Mouse (Mus musculus) urinary bladder, postnatal 25 days (tissue): ENCODE measurements around the gene Rab44.

Experiments
- DNase-seq: peaks from one replicate; pipeline ENCODE4 v3.0.0; 2022; ENCODE audit warnings: low spot score

The Rab44 gene

DNA sequence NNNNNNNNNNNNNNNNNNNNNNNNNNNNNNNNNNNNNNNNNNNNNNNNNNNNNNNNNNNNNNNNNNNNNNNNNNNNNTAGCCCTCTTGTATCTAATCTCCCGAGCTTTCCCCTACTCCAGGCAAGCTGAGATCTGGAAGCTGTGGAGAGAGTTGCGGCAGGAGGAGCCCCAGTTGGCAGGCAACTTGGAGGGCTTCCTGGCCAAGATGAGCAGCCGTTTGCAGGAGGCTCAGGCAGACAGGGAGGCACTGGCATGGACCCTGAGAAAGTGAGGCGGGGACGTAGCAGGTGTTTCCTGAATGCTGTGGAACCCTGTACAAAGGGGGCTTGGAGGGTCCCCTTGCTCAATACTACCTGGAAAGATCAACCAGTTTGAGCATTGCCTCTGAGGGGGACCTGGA lies 21.1 kb downstream of the Rab44 start:
- DNase-seq: no peak

DNA sequence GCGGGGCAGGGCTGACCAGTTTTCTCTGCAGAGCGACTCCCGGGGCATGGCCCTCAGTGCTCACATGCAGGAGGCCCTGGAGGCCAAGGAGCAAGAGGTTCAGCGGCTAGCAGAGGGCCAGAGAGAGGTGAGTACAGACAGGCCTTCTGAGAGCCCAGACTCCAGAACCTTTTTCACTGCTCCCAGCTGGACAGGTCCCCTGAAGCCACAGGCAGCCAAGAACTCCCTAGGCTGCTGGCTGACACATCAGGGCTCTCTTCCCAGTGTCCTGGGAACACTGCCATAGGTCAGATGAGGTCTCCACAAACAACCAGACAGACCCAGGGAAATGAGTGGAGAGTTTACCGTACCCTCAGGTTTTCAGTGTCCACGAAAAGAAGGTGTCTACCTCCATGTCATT lies 22.3 kb downstream of the Rab44 start:
- DNase-seq: peak; percentile 48

DNA sequence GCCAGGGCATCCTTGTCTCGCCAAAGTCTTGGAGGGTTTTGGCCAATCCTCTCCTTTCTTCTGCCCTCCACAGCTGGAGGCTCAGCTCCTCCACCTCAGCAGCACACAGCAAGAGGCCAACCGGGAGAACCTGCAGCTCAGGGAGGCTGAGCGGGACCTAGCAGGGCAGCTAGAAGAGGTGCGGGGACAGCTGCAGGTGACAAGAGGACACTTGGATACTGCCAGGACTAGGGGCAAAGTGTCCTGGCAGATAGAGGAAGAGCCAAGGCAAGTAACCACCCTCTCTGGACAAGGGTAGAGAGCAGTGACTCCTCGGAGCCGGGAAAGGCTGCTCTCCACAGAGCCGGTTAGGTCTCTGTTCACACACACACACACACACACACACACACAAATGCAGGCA lies 24.0 kb downstream of the Rab44 start:
- no peak for DNase-seq

DNA sequence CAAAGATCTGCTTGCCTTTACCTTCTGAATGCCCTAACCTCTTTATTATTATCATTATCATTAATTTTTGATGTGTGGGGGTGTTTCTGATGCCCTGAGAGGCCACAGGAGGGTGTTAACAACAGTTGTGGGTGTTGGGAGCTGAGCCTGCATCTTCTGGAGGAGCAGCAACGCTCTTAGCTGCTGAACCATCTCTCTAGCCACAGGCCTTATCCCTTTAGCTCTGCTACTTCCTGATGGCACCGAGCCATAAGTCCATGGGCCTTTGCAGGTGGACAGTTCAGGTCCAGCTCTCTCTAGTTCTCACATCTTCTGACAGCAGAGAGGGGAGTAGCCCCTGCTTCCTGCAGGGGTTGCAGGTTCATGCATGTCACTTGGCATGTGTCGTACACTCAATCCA lies 27.6 kb downstream of the Rab44 start:
- DNase-seq: no peak

DNA sequence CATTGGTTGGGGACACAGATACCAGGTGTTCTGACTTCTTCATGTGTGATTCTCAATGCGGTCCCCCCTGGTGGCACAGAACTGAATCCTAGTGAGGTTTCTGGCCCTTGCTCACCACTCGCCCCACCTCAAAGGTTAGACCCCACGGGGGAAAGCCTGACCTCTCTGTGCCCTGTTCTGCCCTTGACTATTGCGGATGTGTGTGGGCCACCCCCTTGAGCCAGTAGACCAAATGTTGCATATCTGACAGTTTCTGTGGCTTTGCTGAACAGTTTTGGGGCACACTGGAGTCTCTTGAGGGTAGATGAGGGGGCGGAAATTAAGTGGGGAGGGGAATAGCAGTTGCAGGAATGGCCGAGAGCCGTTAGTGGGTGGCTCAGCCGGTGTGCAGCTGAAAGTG lies 29.3 kb downstream of the Rab44 start:
- no peak for DNase-seq

DNA sequence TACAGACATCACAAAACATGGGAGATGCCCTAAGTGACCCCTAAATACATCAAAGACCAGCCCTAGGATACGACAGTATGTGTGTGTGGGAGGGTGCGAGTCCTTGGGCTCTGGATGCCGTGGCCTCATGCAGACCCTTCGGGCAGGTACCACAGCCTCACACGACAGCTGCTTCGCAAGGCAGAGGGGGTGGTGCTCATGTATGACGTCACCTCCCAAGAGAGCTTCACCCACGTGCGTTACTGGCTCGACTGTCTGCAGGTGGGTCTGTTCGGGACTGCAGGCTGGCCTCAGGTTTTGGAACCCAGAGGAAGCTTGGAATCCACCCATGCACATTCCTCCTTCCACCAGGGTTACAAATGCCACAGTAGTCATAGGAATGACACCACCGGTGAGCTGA lies 31.2 kb downstream of the Rab44 start:
- no peak for DNase-seq

DNA sequence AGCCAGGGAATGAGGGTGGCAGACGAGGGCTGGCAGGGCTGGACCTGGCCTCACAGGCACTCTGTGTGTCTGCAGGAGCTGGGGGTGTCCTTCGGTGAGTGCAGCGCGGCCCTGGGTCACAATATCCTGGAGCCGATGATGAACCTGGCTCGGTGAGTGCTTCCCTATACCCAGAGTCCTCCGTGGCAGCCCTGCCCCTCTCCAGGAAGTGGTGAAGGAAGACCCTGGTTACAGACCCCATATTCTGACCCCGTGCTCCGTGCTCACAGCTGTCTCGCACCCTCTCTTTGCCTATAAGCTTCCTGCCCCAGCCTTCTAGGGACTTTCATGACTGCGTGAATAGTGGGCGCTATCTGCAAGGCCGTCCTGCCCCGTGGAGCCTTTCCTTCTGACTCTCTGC lies 33.3 kb downstream of the Rab44 start:
- DNase-seq: no peak

DNA sequence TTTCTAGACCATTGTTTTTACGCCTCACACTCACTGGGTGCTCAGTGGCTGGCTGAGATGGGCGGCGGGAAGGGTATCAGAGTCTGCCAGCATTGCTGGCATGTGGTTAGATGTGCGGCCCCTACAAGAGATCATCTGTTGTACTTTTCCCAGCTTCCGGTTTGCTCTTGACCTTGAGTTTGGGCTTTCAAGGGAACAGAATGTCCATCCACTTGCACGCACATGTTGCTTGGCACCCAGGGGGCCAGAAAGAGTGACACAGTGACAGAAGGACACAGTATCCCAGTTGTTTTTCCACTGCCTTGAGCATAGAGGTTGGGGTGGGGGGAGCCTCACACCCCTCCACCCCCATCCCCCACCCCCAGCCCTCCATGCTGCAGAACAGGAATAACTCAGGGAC lies 33.8 kb downstream of the Rab44 start:
- no peak for DNase-seq

DNA sequence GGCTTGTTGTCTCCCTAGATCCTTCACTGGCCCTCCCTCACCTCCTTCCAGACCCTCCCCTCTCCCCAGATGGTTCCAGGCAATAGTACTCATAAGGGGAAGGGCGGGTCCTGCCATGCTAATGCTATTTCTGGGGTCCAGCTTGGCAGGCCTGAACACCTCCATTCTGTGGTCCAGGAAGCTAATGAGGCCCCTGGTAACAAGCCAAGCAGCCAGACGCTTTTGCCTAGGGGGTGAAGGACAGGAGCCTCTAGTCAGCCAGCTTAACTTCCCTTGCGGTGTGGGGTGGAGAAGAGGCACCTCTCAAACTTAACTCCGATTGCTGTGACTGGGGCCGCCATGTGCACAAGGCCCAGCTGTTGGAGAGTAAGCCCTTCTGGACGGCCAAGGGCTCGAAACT lies 35.8 kb downstream of the Rab44 start:
- DNase-seq: no peak

DNA sequence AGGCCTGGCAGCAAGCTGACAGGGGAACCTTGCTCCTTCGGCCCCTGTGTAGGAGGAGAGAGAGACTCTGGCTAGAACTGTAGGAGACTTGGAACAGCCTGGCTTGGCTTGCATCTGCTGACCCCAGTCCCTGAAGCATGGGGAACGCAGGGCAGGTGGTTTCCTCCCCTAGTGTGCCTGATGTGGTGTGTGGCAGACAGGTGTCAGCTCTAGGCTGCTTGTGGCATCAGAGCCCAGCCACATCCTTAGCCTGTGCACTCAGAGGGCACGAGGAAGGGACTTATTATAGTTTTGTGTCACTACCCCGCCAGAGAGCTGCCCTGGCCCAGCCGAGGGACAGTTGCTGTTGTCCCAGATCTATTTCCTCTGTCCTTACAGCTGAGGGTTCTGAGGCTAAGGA lies 38.6 kb downstream of the Rab44 start:
- DNase-seq: no peak

DNA sequence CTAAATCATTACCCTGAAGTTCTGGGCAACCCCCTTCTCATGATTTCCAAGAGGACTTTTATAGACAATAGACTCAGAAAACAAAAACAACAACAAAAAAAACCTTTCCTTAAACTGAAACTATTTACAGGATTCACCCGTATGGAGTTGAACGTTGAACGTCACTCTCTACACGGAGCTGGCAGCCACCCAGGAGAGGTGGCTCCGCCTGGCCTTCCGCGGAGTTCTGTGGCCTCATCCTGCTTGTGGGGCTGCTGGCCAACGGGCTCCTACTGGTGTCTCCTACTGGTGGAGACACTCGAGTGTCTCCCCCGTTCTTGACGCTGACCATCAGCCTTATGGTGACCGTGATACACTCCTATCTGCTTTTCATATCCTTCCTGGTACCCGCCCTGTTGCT lies 40.3 kb downstream of the Rab44 start:
- no peak for DNase-seq

DNA sequence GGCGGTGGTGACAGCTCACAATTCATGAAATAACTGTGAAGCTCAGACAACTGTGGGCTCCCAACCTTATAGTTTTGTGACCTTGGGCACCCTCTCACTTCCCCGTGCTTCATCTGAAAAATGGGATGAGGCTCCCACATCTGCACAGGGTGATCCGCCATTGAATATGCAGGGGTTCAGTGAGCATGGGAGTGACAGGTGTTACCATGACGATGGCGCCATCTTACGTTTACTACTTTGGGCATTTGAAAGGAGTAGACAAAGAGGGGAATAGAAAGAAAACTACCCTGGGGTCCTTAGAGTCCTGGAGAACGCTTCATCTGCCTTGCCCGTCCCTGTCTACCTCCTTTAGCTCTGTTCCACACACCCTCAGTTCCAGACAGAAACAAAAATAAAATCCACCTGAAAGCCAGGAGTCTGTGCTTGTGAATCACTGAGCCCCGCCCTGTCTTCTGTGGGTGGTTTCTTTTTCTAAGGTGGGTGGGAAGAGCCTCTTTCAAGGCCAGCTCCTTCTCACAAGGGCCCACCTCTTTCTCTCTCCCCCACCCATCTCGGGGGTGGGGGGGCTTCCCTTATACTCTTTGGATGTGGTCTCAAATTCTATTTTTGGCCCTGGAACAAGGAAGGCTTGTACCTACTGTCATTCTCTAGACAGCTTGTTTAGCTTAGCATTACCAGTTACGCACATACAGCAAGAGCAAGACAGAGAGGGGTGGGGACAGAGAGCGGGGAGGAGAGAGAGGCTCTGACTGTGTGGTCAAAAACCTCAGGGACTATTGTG lies 41.6 kb downstream of the Rab44 start:
- no peak for DNase-seq

DNA sequence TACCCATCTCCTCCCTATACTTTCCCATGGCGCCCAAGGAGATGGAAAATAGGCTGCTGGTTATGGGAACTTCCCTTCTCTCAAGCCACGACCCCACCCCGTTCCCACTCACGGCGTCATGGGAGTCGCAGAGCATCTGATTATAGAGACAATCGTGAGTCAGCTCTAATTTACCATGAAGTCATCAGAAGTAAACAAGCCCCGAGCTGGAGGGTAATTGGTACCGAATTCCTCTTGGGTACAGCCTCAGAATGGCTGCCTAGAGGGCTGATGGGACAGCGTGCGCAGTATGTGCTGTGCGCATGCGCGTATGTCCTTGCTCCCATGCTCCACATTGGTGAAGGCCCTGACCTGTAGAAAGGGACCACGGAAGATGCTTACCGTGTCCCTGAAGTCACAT lies 42.5 kb downstream of the Rab44 start:
- DNase-seq: no peak

DNA sequence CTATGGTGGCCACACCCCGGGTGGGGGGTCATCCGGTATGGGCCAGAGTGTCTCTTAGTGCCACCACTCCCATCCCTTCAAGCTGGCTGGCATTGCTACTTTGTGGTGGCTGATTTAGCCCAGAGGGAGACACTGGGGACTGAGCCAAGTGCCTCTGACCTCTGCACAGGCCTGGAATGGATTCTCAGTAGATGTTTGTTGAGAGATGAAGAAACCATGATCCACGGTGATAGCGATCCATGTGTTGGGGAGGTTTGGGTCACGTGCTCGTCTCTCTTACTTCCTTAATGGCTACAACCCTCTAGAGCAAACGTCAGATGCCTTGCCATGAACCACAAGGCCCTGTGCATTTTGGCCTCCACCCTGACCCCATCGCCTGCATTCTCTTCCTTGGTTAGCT lies 42.9 kb downstream of the Rab44 start:
- DNase-seq: no peak

DNA sequence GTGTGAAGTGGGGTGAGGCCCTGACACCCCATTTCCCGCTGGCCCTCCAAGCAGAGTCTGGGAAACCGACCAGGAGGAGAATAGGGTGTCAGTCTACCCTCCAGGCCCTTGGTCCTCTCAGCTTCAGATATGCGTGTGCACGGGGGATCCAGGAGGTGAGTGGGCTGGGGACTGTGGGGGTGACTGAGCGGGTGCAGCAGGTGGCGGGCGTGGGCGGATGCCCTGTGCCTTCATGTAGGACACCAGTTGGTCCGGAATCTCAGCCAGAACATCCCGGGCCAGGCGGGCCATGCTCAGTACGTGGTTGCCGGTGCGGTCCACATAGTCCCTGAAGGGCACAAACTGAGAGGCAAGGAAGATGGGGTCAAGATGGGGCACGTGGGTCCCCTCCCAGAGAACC lies 45.0 kb downstream of the Rab44 start:
- DNase-seq: no peak

DNA sequence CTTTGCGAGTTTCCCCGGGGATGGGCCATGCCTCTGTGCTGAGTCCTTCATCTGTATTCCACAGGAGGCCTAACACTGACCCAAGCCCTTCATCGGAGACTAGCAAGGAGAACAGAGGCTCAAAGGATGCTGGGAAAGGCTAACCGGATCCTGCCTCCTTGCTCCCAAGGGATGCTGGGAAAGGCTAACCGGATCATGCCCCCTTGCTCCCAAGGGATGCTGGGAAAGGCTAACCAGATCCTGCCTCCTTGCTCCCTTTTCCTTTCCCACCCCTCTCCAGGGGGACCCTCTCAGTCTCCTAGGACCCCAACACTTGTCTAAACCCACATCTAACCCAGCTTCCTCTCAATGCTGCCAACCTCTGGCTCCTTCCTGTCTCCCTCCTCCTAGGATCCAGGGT lies 45.4 kb downstream of the Rab44 start:
- no peak for DNase-seq

DNA sequence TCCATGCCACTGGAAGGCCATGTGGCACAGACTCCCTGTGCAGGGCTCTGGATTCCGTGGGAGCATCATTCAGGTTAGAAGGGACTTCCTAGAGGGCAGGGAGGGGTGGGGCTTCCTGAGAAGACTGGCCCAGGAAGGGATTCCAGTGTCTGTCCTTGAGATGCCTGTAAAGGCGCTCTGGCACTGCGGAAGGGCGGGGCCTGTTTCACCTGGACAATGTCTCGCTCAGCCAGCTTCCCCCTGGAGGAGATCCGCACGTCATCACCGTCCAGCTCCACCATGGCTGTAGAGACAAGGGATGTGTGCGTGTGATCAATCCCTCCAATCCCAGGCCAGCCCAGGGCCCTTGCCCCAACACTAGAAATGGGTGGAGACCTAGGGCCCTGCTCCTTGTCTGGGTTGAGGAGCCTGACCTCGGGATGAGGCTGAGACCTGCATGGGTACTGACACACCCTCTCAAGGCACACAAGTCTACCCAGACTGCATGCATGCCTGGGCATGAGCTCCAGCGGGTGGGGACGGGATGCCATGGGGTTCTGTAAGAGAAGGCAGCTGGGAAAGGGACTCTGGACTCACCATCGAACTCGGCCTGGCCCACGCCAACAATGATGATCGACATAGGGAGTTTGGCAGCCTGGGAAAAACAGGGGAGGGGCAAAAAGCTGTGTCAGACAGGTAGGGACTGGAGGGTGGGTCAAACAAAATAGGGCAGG lies 46.0 kb downstream of the Rab44 start:
- peak; percentile 51 for DNase-seq

DNA sequence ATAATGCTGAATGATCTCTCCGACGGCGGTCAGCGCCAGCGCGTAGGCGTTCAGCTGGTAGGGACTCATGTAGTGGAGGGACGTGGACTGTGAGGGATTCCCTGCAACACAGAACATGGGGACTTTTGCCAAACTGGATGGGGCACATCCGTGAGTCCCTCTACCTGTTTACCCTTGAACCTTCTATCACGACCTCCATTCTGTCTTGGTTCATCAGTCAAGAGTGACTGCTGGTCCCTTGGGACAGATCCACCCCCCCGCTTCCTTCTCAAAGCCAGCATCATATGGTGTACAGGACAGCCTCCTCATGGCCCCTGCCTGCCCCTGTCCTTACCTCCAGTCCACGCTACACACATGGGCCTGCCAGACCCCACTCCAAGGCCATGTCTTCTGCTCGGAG lies 48.4 kb downstream of the Rab44 start:
- DNase-seq: no peak

DNA sequence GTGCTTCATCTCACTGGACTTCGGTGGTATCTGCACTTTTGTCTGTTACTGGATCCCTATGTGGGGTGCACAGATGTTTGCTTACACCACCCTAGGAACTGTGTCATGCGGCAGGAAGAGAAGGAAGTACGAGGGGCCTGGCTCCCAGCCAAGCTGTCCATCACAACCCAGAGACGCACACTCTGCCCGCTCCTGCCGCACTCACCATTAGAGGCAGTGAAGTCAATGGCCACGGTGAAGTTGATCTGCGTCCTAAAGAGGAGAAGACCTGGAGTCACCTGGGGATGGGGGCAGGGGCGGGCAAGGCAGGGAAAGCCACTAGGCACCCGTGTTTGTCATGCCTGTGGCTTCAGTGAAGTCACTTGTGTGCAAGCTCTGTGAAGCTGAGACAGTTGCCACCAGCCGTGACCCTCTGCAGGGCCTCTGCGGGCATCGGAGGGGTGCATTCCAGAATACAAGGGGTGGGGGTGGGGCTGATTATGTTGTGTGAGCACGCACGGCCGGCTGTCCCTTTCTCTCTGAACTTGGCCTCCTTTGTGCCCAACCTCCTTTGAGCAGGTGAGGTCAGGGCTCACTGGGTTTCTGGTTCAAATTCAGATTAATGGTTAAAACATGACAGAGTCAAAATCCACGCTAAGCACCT lies 50.6 kb downstream of the Rab44 start:
- DNase-seq: peak; percentile 52

DNA sequence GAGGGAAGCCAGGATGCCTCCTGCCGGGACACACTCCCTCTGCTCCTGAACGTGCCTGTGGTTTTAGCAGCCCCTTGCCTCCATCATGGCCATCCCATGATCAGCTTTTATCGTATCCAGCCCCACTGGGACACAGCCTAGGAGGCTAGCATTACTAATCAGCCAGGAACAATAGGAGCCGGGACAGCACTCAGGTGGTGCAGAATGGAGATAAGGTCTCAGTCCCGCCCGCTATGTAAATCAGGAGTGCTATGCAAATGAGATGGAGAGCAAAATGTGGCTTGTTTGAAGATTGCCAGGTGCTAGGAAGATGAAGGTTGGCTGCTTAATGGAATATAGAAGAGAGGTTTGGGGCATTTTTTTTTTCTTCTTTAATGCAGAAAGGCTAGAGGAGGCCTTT lies 51.5 kb downstream of the Rab44 start:
- no peak for DNase-seq

DNA sequence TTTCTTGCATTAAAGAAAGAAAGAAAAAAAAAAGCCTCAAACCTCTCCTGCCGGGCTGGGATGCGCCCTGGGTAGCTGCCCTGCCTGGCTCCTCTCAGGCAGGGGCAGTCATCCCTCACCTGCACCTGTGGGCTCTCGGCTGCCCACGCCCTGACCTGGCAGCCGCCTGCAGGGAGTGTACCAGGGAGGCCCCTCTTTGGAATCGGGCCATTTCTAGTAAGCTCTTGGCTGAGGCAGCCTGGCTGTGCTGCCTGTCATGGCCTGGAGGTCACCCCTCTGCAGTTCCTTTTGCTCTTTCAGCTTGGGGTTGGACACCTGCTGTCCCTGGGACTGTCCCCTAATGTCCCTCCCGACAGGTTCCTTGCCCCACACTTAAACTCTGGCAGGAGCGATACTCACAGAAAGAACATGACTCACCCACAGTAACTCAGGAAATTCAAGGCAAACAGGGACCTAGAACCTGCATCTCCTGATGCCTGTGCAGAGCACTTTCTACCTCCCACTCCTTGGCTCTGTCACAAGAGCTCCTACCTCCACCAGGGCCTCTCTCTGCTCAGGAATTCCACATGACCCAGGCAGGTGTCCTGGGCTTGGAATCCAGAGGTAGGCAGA lies 52.1 kb downstream of the Rab44 start:
- DNase-seq: no peak

DNA sequence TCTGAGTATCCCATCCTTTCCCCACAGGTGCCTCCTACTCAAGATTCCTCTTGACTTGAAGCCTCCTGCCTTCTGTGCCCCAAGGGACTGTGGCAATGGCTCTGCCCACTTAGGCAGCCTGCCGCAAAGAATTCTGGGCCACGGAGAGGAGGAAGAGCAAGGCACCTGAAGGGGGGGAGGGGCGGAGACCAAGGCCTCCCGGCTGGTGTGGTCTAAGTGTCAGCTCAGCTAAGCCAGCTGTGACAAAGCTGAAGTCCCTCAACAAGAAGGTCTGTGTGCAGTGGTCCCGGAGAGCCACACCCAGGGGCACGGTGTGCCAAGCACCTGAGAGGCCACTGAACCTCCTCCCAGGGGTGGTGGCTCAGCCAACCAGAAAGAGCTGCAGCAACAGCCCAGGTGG lies 53.4 kb downstream of the Rab44 start:
- no peak for DNase-seq

DNA sequence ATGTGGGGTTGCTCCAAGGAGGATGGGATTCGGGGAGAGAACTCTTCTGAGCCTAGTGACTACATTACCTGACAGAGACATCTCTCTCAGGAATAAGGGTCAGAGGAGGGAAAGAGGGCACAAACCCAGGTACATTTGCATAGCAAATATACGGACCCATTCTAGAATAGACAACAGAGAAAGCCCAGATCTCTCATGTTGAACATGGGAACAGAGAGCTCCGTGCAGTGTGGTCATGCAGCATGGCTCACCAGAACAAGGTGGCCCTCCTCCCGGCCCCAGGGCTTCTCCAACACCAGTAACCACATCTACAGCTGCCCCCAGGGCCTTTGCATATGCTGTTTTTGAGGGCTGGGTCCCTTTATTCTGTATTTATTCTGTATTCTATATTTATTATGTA lies 54.5 kb downstream of the Rab44 start:
- no peak for DNase-seq
